Mouse (Mus musculus) heart, postnatal 0 days (tissue): ENCODE results near the gene Hpse2.

Source experiments
- CTCF ChIP-seq: IDR thresholded peaks from 2 replicates; pipeline ENCODE4 v1.5.1; 2016; ENCODE audit warnings: antibody characterized with exemption, control low read depth, low read depth
- EP300 ChIP-seq: IDR thresholded peaks from 2 replicates; pipeline ENCODE4 v1.6.1; 2016; ENCODE audit warnings: antibody characterized with exemption, low read depth

- no peak for TF ChIP-seq CTCF
- no peak for TF ChIP-seq EP300
Measured at GRCm38 (mm10) chr19:42797866-42798265, 590.3 kb downstream of the Hpse2 start.
